Mouse (Mus musculus) naive thymus-derived CD4-positive, alpha-beta T cell, adult 5 months (primary cell): ENCODE measurements around the gene Taf15. TPM values are rescaled to one million over a fixed set of nuclear protein-coding genes. Genes with fewer than 3 reads are reported as not detected.

Experiments
- polyA plus RNA-seq: library from polyadenylated mRNA; unstranded; fragments of 100-300 nt; shearing (Covaris generic); gene quantifications from one replicate; pipeline ENCODE4 v1.2.1, GENCODE M21; 2017

Taf15 gene
- polyA plus RNA-seq: 22.8 TPM

DNA sequence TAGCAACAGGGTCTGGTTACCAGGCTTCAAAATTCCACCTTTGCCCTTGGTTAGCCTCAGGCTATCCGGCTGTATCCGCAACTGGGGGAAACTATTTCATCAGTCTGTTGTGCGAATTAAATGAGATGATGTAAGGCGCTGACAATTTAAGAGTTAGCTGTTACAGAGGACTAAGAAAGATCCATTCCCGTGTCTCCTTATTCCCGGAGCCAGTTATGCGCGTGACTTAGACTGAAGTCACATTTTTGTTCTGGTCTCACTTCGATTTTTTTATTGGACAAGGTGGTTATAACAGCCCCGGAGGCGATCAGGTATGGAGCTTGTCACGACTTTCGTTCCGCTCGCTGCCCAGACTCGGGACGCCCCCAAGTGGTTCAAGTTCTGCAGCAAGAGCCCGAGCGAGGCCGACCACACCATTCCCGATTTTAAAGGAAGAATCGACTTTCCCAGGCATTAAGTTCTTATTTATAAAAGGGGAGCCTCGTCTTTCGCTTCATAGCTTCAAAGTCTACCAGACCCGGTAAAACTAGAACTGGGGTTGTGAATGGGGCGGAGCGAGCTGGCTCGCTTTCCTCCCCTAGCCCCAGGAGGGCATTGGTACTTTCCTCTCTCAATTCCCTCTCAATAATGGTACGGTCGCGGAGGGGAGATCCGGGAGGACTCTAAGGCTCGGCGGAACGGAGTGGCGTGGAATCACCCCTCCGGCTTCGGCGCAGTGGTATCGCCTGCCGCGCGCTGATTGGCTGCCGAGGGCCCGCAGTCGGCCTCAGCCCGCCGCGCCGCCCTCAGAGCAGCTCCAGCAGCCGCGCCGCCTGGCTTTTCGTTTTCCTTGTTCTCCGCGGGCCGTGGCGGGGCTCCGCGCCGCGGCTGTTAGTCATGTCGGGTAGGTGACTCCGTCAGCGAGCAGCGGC lies at the start of gene Taf15:
Gene Taf15 (plus strand): TSS at position 763 of the 911 bp plus-strand sequence.

DNA sequence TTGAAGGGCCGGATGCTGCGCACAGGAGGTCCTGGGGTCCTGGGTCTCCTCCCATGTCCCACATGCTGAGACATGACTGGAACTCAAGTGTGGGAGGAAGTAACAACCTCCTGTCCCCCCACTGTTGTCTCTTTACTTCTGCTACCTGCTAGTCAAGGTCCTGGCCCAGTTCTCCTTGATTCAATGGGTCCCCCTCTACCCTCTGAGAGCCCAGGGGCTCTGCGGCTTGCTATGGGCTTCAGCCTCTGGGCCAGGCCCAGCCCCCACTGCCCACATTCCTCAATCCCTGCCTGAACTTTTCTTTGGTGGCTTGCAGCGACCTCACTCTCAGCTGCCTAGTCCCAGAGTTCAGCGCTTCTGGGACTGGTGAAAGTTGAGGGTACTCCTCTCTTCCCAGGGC lies 43.5 kb upstream of the Taf15 start, which contains the start of gene Gas2l2:
Gene Gas2l2 (minus strand): TSS at position 101 of the 400 bp plus-strand sequence.

DNA sequence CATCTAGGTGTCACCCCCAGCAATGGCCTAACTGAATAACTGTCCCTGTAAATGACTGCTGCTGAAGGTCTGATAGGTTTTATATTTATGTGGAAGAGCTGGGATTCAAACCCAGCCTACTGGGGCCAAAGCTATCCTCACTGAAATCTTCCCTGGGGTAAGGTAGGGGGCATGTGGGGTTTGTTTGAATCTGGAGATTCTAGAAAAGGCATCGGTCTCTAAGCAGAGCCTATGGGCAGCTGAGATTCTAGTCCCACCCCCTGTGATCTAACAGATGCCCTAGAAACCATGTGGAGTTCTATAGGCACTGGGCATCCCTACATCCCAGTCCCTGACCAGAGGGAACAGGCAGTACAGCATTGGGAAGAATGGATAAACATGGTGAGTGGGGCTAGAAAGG lies 35.5 kb upstream of the Taf15 start, which contains the start of gene 1700020L24Rik:
Gene 1700020L24Rik (plus strand): TSS at position 301 of the 400 bp plus-strand sequence.

DNA sequence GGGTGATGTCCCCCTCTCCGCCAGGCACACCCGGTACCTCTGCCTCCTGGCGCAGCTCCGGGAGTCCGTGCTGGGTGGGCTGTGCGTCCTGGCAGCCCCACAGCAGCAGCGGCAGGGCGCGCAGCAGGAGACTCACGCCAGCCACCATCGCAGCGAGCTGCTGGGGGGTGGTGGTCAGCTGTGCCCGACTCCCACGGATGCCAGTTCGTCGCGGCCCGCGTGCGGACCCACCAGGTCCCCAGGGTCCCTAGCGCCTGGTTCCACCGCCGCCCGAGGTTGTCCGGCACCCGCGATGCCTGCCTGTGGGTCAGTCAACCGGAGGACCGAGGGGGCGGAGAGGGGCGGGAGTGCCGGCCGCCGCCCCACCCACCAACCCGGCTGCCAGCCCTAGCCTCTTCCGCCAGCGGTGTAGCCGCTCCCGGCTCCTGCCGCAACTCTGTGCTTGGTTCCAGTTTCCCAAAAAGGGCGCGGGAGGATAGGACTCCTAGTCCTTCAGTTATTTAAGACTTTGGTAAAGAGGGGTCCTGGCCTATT lies 10.1 kb upstream of the Taf15 start, which contains the start of gene Mmp28:
Gene Mmp28 (minus strand): TSS at position 361 of the 534 bp plus-strand sequence.

GRCm38 (mm10) chr11:83522075-83522474 lies 49.2 kb downstream of the Taf15 start, which contains the start of gene Heatr9:
Gene Heatr9 (minus strand): TSS chr11:83522175.

DNA sequence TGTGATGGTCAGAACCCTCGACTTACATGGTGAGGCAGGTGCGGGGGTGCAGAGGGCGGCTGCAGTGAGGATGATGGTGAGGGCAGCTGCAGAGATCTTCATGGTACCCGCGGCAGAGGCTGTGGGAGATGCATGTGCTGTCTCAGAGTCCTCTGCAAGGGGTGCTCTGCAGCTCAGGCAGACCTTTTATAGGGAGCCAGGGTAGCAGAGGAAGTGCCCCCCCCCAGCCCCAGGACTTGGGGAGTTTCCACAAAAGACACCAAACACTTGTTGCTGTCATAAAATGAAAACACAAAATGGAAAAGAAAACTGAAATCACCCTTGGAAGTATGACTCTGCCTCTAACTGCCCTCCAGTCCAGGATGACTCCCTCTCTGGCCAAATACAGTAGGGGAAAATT lies 57.5 kb downstream of the Taf15 start, which contains the start of gene Ccl5:
Gene Ccl5 (minus strand): TSS at position 159 of the 400 bp plus-strand sequence.

Other genes with a start within 250 kb of the Taf15 start
- not detected for gene Slfn14, start 186.4 kb upstream of the Taf15 start, polyA plus RNA-seq
- gene Ap2b1, start 174.1 kb upstream of the Taf15 start, polyA plus RNA-seq: 43.9 TPM
- 12.1 TPM for gene Pex12, start 170.5 kb upstream of the Taf15 start, polyA plus RNA-seq
- gene Rasl10b, start 63.9 kb upstream of the Taf15 start, polyA plus RNA-seq: not detected
- not detected for gene Gas2l2, start 43.6 kb upstream of the Taf15 start, polyA plus RNA-seq
- 0.87 TPM for gene 1700020L24Rik, start 35.4 kb upstream of the Taf15 start, polyA plus RNA-seq
- not detected for gene Mmp28, start 10.0 kb upstream of the Taf15 start, polyA plus RNA-seq
- not detected for gene Heatr9, start 49.1 kb downstream of the Taf15 start, polyA plus RNA-seq
- 1.4 TPM for gene Ccl5, start 57.4 kb downstream of the Taf15 start, polyA plus RNA-seq
- not detected for gene Ccl9, start 105.5 kb downstream of the Taf15 start, polyA plus RNA-seq
- not detected for gene Ccl6, start 120.0 kb downstream of the Taf15 start, polyA plus RNA-seq
- gene Rpl9-ps1, start 172.5 kb downstream of the Taf15 start, polyA plus RNA-seq: not detected
- not detected for gene Ccl3, start 176.3 kb downstream of the Taf15 start, polyA plus RNA-seq
- not detected for gene Ccl4, start 189.5 kb downstream of the Taf15 start, polyA plus RNA-seq
- not detected for gene Wfdc17, start 230.9 kb downstream of the Taf15 start, polyA plus RNA-seq
- gene Wfdc18, start 235.9 kb downstream of the Taf15 start, polyA plus RNA-seq: not detected